Mouse (Mus musculus) embryonic fibroblast, embryonic 13.5 days (primary cell): ENCODE measurements at regions not wholly inside any gene's neighbourhood (a gene's known extent, or its start where the extent isn't known, plus 50 kb on each side); places are given as distances from the start of the nearest gene placed in this dataset.
"Not testable (repeated sequence)": the region's sequence is repeated elsewhere in the genome, so short reads cannot be mapped to it uniquely, and the experiment has no call there.

Experiments
- CTCF ChIP-seq: IDR thresholded peaks from 2 replicates; pipeline ENCODE4 v1.5.1; 2011; ENCODE audit warnings: mild to moderate bottlenecking, control low read depth, low read length, moderate library complexity, borderline replicate concordance; ENCODE audit not compliant: insufficient read depth
- POLR2A ChIP-seq: IDR thresholded peaks from 2 replicates; pipeline ENCODE4 v1.6.1; 2011; ENCODE audit warnings: low read depth, mild to moderate bottlenecking, control low read depth, low read length, moderate library complexity

DNA sequence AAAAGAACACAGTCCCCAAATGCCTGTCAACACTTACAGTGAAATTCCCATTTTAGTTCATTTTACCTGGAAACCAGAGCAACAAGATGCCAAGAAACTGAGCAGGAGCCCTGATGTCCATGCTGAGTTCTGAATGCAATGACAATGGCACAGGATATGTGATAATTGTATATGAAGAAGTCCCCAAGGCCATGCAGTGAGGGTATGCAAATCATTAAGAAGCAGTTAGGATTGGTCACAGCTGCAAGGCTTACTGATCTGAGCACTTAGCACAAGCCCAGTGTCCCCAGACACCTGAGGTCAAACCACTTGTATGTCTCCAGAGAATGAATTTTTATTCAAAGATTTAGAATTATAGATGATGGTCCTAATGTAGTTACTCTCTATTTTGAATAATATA, 419.0 kb upstream of the Tacstd2 start:
- not testable (repeated sequence) for TF ChIP-seq POLR2A, CTCF
